Mouse (Mus musculus) heart, embryonic 13.5 days (tissue): ENCODE measurements at regions not wholly inside any gene's neighbourhood (a gene's known extent, or its start where the extent isn't known, plus 50 kb on each side); places are given as distances from the start of the nearest gene placed in this dataset.

ENCODE experiments used
- ATAC-seq: fragments of 200-750 bp; cut with Nextera tagmentation; 2 replicates; pipeline ENCODE4 v1.8.0; 2017; ENCODE audit warnings: moderate TSS enrichment; ENCODE audit not compliant: insufficient number of reproducible peaks, low FRiP score, low TSS enrichment; ENCODE audit errors: extremely low read depth
- H3K27ac ChIP-seq: fragments of 300-500 bp; sonication (generic); replicated peaks from 2 replicates; pipeline ENCODE4 v1.5.1; 2015; ENCODE audit warnings: moderate library complexity, mild to moderate bottlenecking, inconsistent platforms
- H3K27me3 ChIP-seq: fragments of 300-500 bp; sonication (generic); replicated peaks from 2 replicates; pipeline ENCODE4 v1.6.1; 2015; ENCODE audit warnings: mild to moderate bottlenecking, inconsistent platforms
- H3K36me3 ChIP-seq: fragments of 300-500 bp; sonication (generic); 2 replicates; pipeline ENCODE4 v1.6.1; 2015; ENCODE audit warnings: mild to moderate bottlenecking, inconsistent platforms
- H3K4me1 ChIP-seq: fragments of 300-500 bp; sonication (generic); 2 replicates; pipeline ENCODE4 v1.6.1; 2015; ENCODE audit warnings: inconsistent platforms
- H3K4me2 ChIP-seq: fragments of 300-500 bp; sonication (generic); 2 replicates; pipeline ENCODE4 v1.6.1; 2015; ENCODE audit warnings: inconsistent platforms, mild to moderate bottlenecking, moderate library complexity
- H3K4me3 ChIP-seq: fragments of 300-500 bp; sonication (generic); 2 replicates; pipeline ENCODE4 v1.5.1; 2015; ENCODE audit warnings: moderate library complexity, mild to moderate bottlenecking, inconsistent platforms
- H3K9ac ChIP-seq: fragments of 300-500 bp; sonication (generic); 2 replicates; pipeline ENCODE4 v1.6.1; 2015; ENCODE audit warnings: inconsistent platforms, mild to moderate bottlenecking, moderate library complexity
- H3K9me3 ChIP-seq: fragments of 300-500 bp; sonication (generic); 2 replicates; pipeline ENCODE4 v1.6.1; 2016; ENCODE audit warnings: inconsistent platforms
- WGBS: fragments of 180-500 bp; shearing (Covaris S2); methylation state at CpG from one replicate; pipeline ENCODE4 v1.1.7; 2015; ENCODE audit warnings: mixed read lengths; 5-methylcytosine and 5-hydroxymethylcytosine counted together

DNA sequence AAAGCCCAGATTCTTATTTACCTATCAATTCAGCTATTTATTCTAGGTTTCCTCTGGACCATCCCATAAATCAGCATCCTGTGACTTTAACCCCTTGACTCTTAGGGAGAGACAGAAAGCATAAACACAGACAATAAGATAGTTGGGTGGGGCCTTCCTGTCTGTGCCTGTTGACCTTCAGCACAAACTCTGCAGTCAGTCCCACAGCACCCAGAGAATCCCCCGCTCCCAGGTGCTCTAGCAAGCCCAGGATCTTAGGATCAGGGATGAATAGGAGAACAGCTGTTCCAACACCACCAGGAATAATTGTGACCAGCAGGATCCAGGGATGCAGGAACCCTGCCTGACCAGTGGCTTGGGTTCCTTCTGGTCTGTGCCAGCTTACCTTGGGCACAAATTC lies 107.8 kb downstream of the Basp1 start:
- Histone ChIP-seq H3K9ac (no peak overlapping the region), H3K27me3 (no peaks in the 10 kb centered on the region), H3K27ac (no peak overlapping the region), H3K36me3 (no peaks in the 10 kb centered on the region), H3K4me3 (no peak overlapping the region), H3K4me1 (peaks cover 6% of the 10 kb centered on the region), H3K4me2 (no peak overlapping the region), H3K9me3 (no peaks in the 10 kb centered on the region)
- 75% methylated on average over 1 of the region's 1 CpGs for WGBS
- no peak for ATAC-seq

DNA sequence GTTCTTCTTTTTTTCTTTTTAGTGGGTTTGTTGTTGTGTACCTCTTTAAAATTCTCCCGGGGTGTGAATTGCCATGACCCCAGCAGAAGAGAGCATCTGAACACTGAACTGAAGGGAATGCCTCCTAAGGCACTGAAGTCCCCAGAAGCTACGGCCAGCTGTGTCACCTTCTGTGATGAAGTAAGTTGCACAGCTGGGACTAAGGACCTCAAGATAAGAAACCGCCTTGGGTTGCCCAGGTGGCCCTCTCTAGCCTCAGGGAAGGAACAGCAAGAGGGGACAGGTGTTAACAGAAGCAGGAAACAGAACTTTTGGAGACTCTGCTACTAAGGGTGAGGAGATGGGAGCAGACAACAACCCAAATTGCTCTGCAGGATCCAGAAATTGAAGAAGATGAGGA lies 110.2 kb downstream of the Basp1 start:
- H3K4me3 ChIP-seq: no peak overlapping the region
- 39% methylated on average over 3 of the region's 3 CpGs for WGBS
- H3K9me3 ChIP-seq: no peaks in the 10 kb centered on the region
- ATAC-seq: no peak
- peaks cover 6% of the 10 kb centered on the region for H3K4me1 ChIP-seq
- no peak overlapping the region for H3K9ac ChIP-seq
- H3K4me2 ChIP-seq: no peak overlapping the region
- H3K36me3 ChIP-seq: no peaks in the 10 kb centered on the region
- no peaks in the 10 kb centered on the region for H3K27me3 ChIP-seq
- no peak overlapping the region for H3K27ac ChIP-seq

- no peaks in the 10 kb centered on the region for H3K9me3 ChIP-seq
- H3K4me3 ChIP-seq: no peak overlapping the region
- H3K4me1 ChIP-seq: peaks cover 6% of the 10 kb centered on the region
- WGBS: 45% methylated on average over 8 of the region's 8 CpGs
- no peak for ATAC-seq
- H3K36me3 ChIP-seq: no peaks in the 10 kb centered on the region
- H3K9ac ChIP-seq: no peak overlapping the region
- no peak overlapping the region for H3K4me2 ChIP-seq
- H3K27me3 ChIP-seq: no peaks in the 10 kb centered on the region
- no peak overlapping the region for H3K27ac ChIP-seq
Observed at GRCm38 (mm10) chr15:25302671-25303294, 110.8 kb downstream of the Basp1 start.

GRCm38 (mm10) chr15:25301810-25302209 lies 111.8 kb downstream of the Basp1 start:
- H3K9ac ChIP-seq: no peak overlapping the region
- peaks cover 6% of the 10 kb centered on the region for H3K4me1 ChIP-seq
- ATAC-seq: no peak
- H3K27ac ChIP-seq: no peak overlapping the region
- WGBS: 37% methylated on average over 3 of the region's 3 CpGs
- no peak overlapping the region for H3K4me3 ChIP-seq
- H3K27me3 ChIP-seq: no peaks in the 10 kb centered on the region
- no peaks in the 10 kb centered on the region for H3K36me3 ChIP-seq
- H3K4me2 ChIP-seq: no peak overlapping the region
- H3K9me3 ChIP-seq: no peaks in the 10 kb centered on the region

- Histone ChIP-seq H3K4me3 (no peak overlapping the region), H3K36me3 (no peaks in the 10 kb centered on the region), H3K9me3 (no peaks in the 10 kb centered on the region), H3K27me3 (no peaks in the 10 kb centered on the region), H3K27ac (no peak overlapping the region), H3K4me1 (no peaks in the 10 kb centered on the region), H3K9ac (no peak overlapping the region), H3K4me2 (no peak overlapping the region)
- WGBS: 73% methylated on average over 5 of the region's 5 CpGs
- no peak for ATAC-seq
Observed at GRCm38 (mm10) chr15:25297278-25297677, 116.3 kb downstream of the Basp1 start.

GRCm38 (mm10) chr15:25296714-25297113 lies 116.8 kb downstream of the Basp1 start:
- Histone ChIP-seq H3K4me1 (no peaks in the 10 kb centered on the region), H3K4me2 (no peak overlapping the region), H3K9ac (no peak overlapping the region), H3K9me3 (no peaks in the 10 kb centered on the region), H3K27me3 (no peaks in the 10 kb centered on the region), H3K36me3 (no peaks in the 10 kb centered on the region), H3K27ac (no peak overlapping the region), H3K4me3 (no peak overlapping the region)
- WGBS: 84% methylated on average over 11 of the region's 11 CpGs
- no peak for ATAC-seq

DNA sequence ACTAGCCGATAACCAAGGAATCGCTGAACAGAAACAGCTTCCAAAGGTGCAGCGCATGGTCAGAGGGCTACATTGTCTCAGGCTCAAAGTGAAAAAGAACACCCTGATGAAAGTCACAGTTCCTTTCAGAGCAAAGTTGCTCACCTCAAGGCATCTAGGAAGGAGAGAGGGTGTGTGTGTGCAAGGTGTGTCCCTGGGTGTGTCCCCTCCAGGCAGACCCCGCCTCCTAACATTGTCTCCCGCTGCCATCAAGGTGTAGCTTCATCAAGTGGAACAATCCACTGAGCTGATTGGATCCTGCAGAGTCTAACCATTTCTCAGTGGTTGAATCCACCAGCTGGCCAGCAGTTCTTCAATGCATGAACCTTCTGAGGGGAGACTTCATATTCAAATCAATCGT lies 117.8 kb downstream of the Basp1 start:
- Histone ChIP-seq H3K4me1 (no peaks in the 10 kb centered on the region), H3K27me3 (no peaks in the 10 kb centered on the region), H3K9ac (no peak overlapping the region), H3K4me2 (no peak overlapping the region), H3K9me3 (no peaks in the 10 kb centered on the region), H3K27ac (no peak overlapping the region), H3K4me3 (no peak overlapping the region), H3K36me3 (no peaks in the 10 kb centered on the region)
- no peak for ATAC-seq
- 90% methylated on average over 6 of the region's 6 CpGs for WGBS

DNA sequence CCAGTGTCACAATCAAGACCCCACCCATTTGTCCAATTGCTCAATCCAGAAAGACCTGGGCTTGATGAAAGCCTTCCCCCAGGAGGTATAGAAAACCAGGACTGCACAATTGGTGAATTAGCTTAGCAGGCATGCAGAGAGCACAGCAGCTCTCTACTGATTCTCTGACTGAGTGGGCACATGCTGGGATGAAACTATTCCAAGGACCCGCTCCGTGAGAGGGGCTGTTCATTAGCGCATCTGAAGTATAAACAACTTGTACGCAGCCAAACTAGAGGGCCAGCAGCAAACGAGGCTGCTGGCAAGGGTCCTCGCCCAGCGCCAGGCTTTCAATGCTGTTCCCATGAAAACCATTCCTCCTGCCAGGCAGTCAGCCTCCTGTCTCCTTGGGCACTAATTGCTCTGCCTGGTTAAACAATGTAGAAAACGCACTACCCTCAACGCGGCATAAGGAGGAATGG lies 122.3 kb downstream of the Basp1 start:
- no peak for ATAC-seq
- 72% methylated on average over 10 of the region's 10 CpGs for WGBS
- no peak overlapping the region for H3K4me2 ChIP-seq

DNA sequence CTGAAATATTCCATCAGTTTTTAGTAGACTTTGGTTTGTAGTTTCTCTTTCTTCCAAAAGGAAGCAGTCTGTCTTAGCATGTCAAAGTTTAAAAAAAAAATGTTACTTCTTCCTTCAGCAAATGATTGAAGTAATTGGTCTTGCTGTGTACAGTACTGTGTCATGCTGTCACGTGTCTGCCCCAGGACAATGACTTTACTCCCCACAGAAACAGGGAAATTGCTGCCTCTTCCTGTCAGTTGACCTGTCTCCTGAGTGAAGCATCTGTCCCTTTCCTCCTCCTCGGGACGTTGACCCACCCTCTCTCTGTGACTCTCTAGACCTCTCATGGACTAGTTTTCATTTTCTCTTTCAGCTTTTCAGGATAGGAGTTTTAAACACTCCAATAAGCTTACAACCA lies 125.7 kb downstream of the Basp1 start:
- Histone ChIP-seq H3K9me3 (no peaks in the 10 kb centered on the region), H3K27me3 (no peaks in the 10 kb centered on the region), H3K4me2 (no peak overlapping the region), H3K27ac (no peak overlapping the region), H3K9ac (no peak overlapping the region), H3K4me1 (no peaks in the 10 kb centered on the region), H3K36me3 (no peaks in the 10 kb centered on the region), H3K4me3 (no peak overlapping the region)
- 43% methylated on average over 3 of the region's 3 CpGs for WGBS
- no peak for ATAC-seq

More for the DNA sequence above, 122.3 kb downstream of the Basp1 start:
- H3K9ac ChIP-seq: no peak overlapping the region
- no peaks in the 10 kb centered on the region for H3K4me1 ChIP-seq
- no peak overlapping the region for H3K4me3 ChIP-seq
- no peaks in the 10 kb centered on the region for H3K27me3 ChIP-seq
- no peaks in the 10 kb centered on the region for H3K9me3 ChIP-seq
- no peak overlapping the region for H3K27ac ChIP-seq
- H3K36me3 ChIP-seq: no peaks in the 10 kb centered on the region

DNA sequence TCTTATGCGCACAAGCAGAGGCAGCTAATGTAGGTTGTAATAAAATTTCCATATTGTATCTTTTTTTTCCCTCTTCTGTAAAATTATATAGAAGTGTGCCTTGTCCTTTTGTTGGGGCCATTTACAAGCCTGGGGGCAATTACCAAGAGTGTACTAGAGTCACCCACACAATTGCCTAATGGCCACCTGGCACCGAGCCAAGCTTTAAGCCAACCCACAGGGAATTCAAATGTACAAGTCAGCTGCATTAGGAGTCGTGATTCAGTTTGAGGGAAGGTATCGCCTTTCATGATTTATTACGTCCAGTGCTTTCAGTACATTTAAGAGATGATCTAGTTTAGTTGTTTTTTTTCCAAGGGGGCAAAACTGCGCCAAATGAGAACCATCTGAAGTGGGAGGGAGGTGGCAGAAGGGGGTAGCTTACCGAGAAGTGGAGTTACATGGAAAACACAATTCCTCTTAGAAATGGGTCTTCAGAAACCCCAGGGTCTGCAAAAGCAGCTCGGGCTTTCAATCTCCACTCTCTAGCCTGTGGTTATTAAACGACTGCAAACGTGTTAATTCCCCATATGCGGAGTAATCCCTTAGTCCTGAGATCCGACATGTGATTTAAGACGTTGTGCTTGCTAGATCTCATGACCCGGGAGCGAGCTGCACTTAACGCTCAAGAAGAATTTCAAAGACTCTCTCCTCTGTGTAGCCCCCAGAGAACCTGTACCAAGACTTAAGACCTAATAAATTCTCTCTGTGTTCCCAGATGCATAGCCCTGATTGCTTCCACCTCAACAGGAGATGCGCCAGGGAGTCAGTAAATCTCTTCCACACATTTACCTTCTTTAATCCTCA lies 129.0 kb downstream of the Basp1 start:
- Histone ChIP-seq H3K9ac (no peak overlapping the region), H3K4me2 (no peak overlapping the region), H3K4me1 (no peaks in the 10 kb centered on the region), H3K36me3 (no peaks in the 10 kb centered on the region), H3K27me3 (no peaks in the 10 kb centered on the region), H3K4me3 (no peak overlapping the region), H3K9me3 (no peaks in the 10 kb centered on the region), H3K27ac (no peak overlapping the region)
- no peak for ATAC-seq
- 72% methylated on average over 17 of the region's 17 CpGs for WGBS

DNA sequence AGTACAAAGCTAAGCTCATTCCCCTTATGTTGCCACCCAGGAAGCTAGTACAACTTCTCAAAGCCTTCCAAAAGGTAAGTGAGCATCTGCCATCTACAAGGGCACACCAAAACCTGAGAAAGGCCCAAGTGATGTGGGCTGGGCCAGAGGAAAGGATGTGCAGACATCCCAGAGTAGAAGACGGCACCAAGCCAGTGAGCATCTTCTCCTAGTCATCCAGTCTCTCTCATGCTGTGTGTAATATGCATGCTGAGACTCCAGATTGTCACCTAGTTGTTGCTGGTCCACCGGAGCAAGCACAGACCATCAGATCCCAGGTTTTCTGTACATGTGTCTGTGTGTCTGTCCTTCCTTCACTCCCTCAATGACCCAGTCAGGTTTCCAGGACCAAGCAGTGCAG lies 129.9 kb downstream of the Basp1 start:
- H3K9me3 ChIP-seq: no peaks in the 10 kb centered on the region
- no peak overlapping the region for H3K9ac ChIP-seq
- ATAC-seq: no peak
- no peaks in the 10 kb centered on the region for H3K4me1 ChIP-seq
- no peaks in the 10 kb centered on the region for H3K27me3 ChIP-seq
- no peak overlapping the region for H3K4me3 ChIP-seq
- no peak overlapping the region for H3K4me2 ChIP-seq
- 82% methylated on average over 2 of the region's 2 CpGs for WGBS
- H3K27ac ChIP-seq: no peak overlapping the region
- H3K36me3 ChIP-seq: no peaks in the 10 kb centered on the region

GRCm38 (mm10) chr15:25282346-25282745 lies 131.2 kb downstream of the Basp1 start:
- no peaks in the 10 kb centered on the region for H3K36me3 ChIP-seq
- no peak overlapping the region for H3K9ac ChIP-seq
- no peak for ATAC-seq
- no peaks in the 10 kb centered on the region for H3K9me3 ChIP-seq
- H3K27me3 ChIP-seq: no peaks in the 10 kb centered on the region
- no peaks in the 10 kb centered on the region for H3K4me1 ChIP-seq
- H3K4me2 ChIP-seq: no peak overlapping the region
- 77% methylated on average over 9 of the region's 9 CpGs for WGBS
- H3K27ac ChIP-seq: no peak overlapping the region
- H3K4me3 ChIP-seq: no peak overlapping the region
